Mouse (Mus musculus): ENCODE results near the gene Scyl2. TPM values are rescaled to one million over a fixed set of nuclear protein-coding genes. Genes with fewer than 3 reads are reported as not detected.

Gene Scyl2
- total and polyA plus RNA-seq, 3 experiments: 8.2 to 16.2 (median 15.4) TPM

- no peak overlapping the region for H3K9ac ChIP-seq (ENCODE audit: low read depth, low read length)
- intact Hi-C loops (cut with DNase I): loop anchor here (10.0 kb wide), 1 partner anchor 172 kb away; no protein-coding TSS in a partner anchor
- H3K4me3 ChIP-seq: no peak overlapping the region
- H3K79me2 ChIP-seq (replicated peaks; ENCODE audit: control insufficient read depth, insufficient read depth, low read length): no peaks in the 10 kb centered on the region
- no peaks in the 10 kb centered on the region for H3K27me3 ChIP-seq (ENCODE audit: control insufficient read depth, insufficient read depth, low read length)
- 90% methylated on average over 8 of the region's 8 CpGs for WGBS
- no peak for DNase-seq
- peaks cover 6% of the 10 kb centered on the region for H3K36me3 ChIP-seq (ENCODE audit: control insufficient read depth, insufficient read depth, low read length)
- no peaks in the 10 kb centered on the region; the same call in 1 of the 2 replicates for H3K4me1 ChIP-seq (ENCODE audit: control insufficient read depth, insufficient read depth, low read length)
- H3K27ac ChIP-seq: no peak overlapping the region
- TF ChIP-seq EP300 (IDR thresholded peaks at IDR 0.05; ENCODE audit: insufficient read depth, low read depth, low read length): no peak
- TF ChIP-seq POLR2A (IDR thresholded peaks at IDR 0.05; ENCODE audit: insufficient read depth, low read depth, low read length): no peak
- TF ChIP-seq CTCF (IDR thresholded peaks at IDR 0.05): no peak
Observed at GRCm38 (mm10) chr10:89652912-89653311, 33.2 kb downstream of the Scyl2 start.

- WGBS: 85% methylated on average over 1 of the region's 1 CpGs
- H3K27ac ChIP-seq: no peak overlapping the region
- no peaks in the 10 kb centered on the region; the same call in 1 of the 2 replicates for H3K4me1 ChIP-seq (ENCODE audit: control insufficient read depth, insufficient read depth, low read length)
- no peaks in the 10 kb centered on the region for H3K27me3 ChIP-seq (ENCODE audit: control insufficient read depth, insufficient read depth, low read length)
- no peak overlapping the region for H3K4me3 ChIP-seq
- no peak for TF ChIP-seq POLR2A (IDR thresholded peaks at IDR 0.05; ENCODE audit: insufficient read depth, low read depth, low read length)
- TF ChIP-seq CTCF (IDR thresholded peaks at IDR 0.05): no peak
- TF ChIP-seq EP300 (IDR thresholded peaks at IDR 0.05; ENCODE audit: insufficient read depth, low read depth, low read length): no peak
- DNase-seq: no peak
- intact Hi-C loops (cut with DNase I): loop anchor here (10.0 kb wide), 1 partner anchor 173 kb away; no protein-coding TSS in a partner anchor
- H3K79me2 ChIP-seq (replicated peaks; ENCODE audit: control insufficient read depth, insufficient read depth, low read length): no peaks in the 10 kb centered on the region
- peaks cover 4% of the 10 kb centered on the region for H3K36me3 ChIP-seq (ENCODE audit: control insufficient read depth, insufficient read depth, low read length)
- no peak overlapping the region for H3K9ac ChIP-seq (ENCODE audit: low read depth, low read length)
Observed at GRCm38 (mm10) chr10:89651691-89652090, 34.4 kb downstream of the Scyl2 start.

- intact Hi-C loops (cut with DNase I): no loop called here
- no peak for TF ChIP-seq EP300 (IDR thresholded peaks at IDR 0.05; ENCODE audit: insufficient read depth, low read depth, low read length)
- TF ChIP-seq CTCF (IDR thresholded peaks at IDR 0.05): no peak
- no peak for TF ChIP-seq POLR2A (IDR thresholded peaks at IDR 0.05; ENCODE audit: insufficient read depth, low read depth, low read length)
- Histone ChIP-seq H3K27ac (no peak overlapping the region), H3K4me3 (no peak overlapping the region), H3K79me2 (replicated peaks; ENCODE audit: control insufficient read depth, insufficient read depth, low read length) (no peaks in the 10 kb centered on the region), H3K27me3 (ENCODE audit: control insufficient read depth, insufficient read depth, low read length) (no peaks in the 10 kb centered on the region), H3K4me1 (ENCODE audit: control insufficient read depth, insufficient read depth, low read length) (no peaks in the 10 kb centered on the region; the same call in 1 of the 2 replicates), H3K36me3 (ENCODE audit: control insufficient read depth, insufficient read depth, low read length) (no peaks in the 10 kb centered on the region), H3K9ac (ENCODE audit: low read depth, low read length) (no peak overlapping the region)
- WGBS: 73% methylated on average over 9 of the region's 9 CpGs
- no peak for DNase-seq
Observed at GRCm38 (mm10) chr10:89646918-89647317, 39.2 kb downstream of the Scyl2 start.

GRCm38 (mm10) chr10:89637001-89637400 lies 49.1 kb downstream of the Scyl2 start:
- Histone ChIP-seq H3K79me2 (replicated peaks; ENCODE audit: control insufficient read depth, insufficient read depth, low read length) (no peaks in the 10 kb centered on the region), H3K27ac (no peak overlapping the region), H3K4me3 (no peak overlapping the region), H3K27me3 (ENCODE audit: control insufficient read depth, insufficient read depth, low read length) (no peaks in the 10 kb centered on the region), H3K36me3 (ENCODE audit: control insufficient read depth, insufficient read depth, low read length) (no peaks in the 10 kb centered on the region; the same call in 1 of the 2 replicates), H3K4me1 (ENCODE audit: control insufficient read depth, insufficient read depth, low read length) (no peaks in the 10 kb centered on the region), H3K9ac (ENCODE audit: low read depth, low read length) (no peak overlapping the region)
- intact Hi-C loops (cut with DNase I): no loop called here
- TF ChIP-seq CTCF (IDR thresholded peaks at IDR 0.05): no peak
- no peak for TF ChIP-seq POLR2A (IDR thresholded peaks at IDR 0.05; ENCODE audit: insufficient read depth, low read depth, low read length)
- no peak for TF ChIP-seq EP300 (IDR thresholded peaks at IDR 0.05; ENCODE audit: insufficient read depth, low read depth, low read length)
- DNase-seq: no peak
- WGBS: 89% methylated on average over 3 of the region's 3 CpGs

- no peaks in the 10 kb centered on the region for H3K36me3 ChIP-seq (ENCODE audit: control insufficient read depth, insufficient read depth, low read length)
- H3K79me2 ChIP-seq (replicated peaks; ENCODE audit: control insufficient read depth, insufficient read depth, low read length): no peaks in the 10 kb centered on the region
- DNase-seq: no peak
- H3K4me3 ChIP-seq: no peak overlapping the region
- H3K27me3 ChIP-seq (ENCODE audit: control insufficient read depth, insufficient read depth, low read length): no peaks in the 10 kb centered on the region
- 77% methylated on average over 5 of the region's 5 CpGs for WGBS
- H3K4me1 ChIP-seq (ENCODE audit: control insufficient read depth, insufficient read depth, low read length): no peaks in the 10 kb centered on the region
- H3K9ac ChIP-seq (ENCODE audit: low read depth, low read length): no peak overlapping the region
- H3K27ac ChIP-seq: no peak overlapping the region
- TF ChIP-seq POLR2A (IDR thresholded peaks at IDR 0.05; ENCODE audit: insufficient read depth, low read depth, low read length) (no peak), CTCF (IDR thresholded peaks at IDR 0.05) (peak; percentile 44)
- intact Hi-C loops (cut with DNase I): no loop called here
Observed at GRCm38 (mm10) chr10:89635018-89635417, 51.1 kb downstream of the Scyl2 start.

GRCm38 (mm10) chr10:89633736-89634426 lies 52.2 kb downstream of the Scyl2 start:
- 86% methylated on average over 7 of the region's 7 CpGs for WGBS
- no peak overlapping the region for H3K27ac ChIP-seq
- intact Hi-C loops (cut with DNase I): loop anchor here (5.0 kb wide), 1 partner anchor 307 kb away; no protein-coding TSS in a partner anchor

More at GRCm38 (mm10) chr10:89633736-89634426, 52.2 kb downstream of the Scyl2 start:
- Histone ChIP-seq H3K4me1 (ENCODE audit: control insufficient read depth, insufficient read depth, low read length) (no peaks in the 10 kb centered on the region), H3K36me3 (ENCODE audit: control insufficient read depth, insufficient read depth, low read length) (no peaks in the 10 kb centered on the region), H3K79me2 (replicated peaks; ENCODE audit: control insufficient read depth, insufficient read depth, low read length) (no peaks in the 10 kb centered on the region), H3K9ac (ENCODE audit: low read depth, low read length) (no peak overlapping the region), H3K4me3 (no peak overlapping the region), H3K27me3 (ENCODE audit: control insufficient read depth, insufficient read depth, low read length) (no peaks in the 10 kb centered on the region)
- DNase-seq: no peak
- TF ChIP-seq EP300 (IDR thresholded peaks at IDR 0.05; ENCODE audit: insufficient read depth, low read depth, low read length) (no peak), POLR2A (IDR thresholded peaks at IDR 0.05; ENCODE audit: insufficient read depth, low read depth, low read length) (no peak), CTCF (IDR thresholded peaks at IDR 0.05) (no peak)
